Comparison of ENCODE assay signal across 26 mouse cellular contexts in the genomic region with DNA sequence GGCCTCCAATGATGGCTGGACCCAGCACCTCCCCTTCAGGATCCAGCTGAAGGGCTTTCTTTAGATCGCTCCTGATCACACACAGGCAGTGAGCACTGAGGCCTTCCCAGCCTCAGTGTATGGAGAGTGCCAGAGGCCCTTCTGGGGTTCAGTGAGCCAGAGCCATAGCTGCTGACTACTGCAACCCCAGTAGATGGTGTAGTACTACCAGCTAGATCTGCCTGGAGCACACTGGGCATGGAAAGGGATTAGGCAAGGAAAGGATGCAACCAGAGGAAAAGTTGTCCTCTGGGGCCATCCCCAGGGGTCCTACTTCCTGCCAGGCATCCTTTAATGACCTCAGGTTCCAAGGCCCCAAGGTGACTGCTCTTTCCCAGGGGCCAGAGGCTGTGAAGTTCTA. TPM values are rescaled to one million over a fixed set of nuclear protein-coding genes. Genes with fewer than 3 reads are reported as not detected.
DNase-seq lines count a peak whose midpoint lies in the region; ATAC-seq and TF ChIP-seq lines count a peak whose summit lies in the region.
"Had no signal": no experiment of that assay in that cellular context is flagged by ENCODE, and none has a peak within 500 bp of the region (broad histone marks: within the 10 kb centered on the region; RNA-seq: fewer than 3 reads in every experiment).

No protein-coding gene starts in this region.

- H3K4me1 ChIP-seq in hindbrain, embryonic 10.5 days (replicated peaks), result peaks cover 40% of the 10 kb centered on the region
- H3K4me1 ChIP-seq in hindbrain, embryonic 11.5 days (replicated peaks; ENCODE audit: control insufficient read depth, insufficient read depth, low read length), result no peaks in the 10 kb centered on the region; the same call in 1 of the 2 replicates

- H3K9me3 ChIP-seq in hindbrain, embryonic 10.5 days, result peaks cover 10% of the 10 kb centered on the region
- H3K9me3 ChIP-seq in hindbrain, embryonic 11.5 days (ENCODE audit: control insufficient read depth, low read length), result no peaks in the 10 kb centered on the region

- ATAC-seq in hindbrain, embryonic 11.5 days (ENCODE audit: low FRiP score), result no peak
- ATAC-seq in erythroblast, adult 5-6 weeks (replicated peaks; ENCODE audit: low FRiP score, poor library complexity, severe bottlenecking), result no peak

- H3K4me2 ChIP-seq in hindbrain, embryonic 11.5 days (replicated peaks; ENCODE audit: low read depth, low read length), result no peak overlapping the region
- H3K4me2 ChIP-seq: heart, embryonic 12.5 days; midbrain, embryonic 11.5 days; stomach, embryonic 15.5 days had no signal

- H3K4me3 ChIP-seq in hindbrain, embryonic 10.5 days, result no peak overlapping the region
- no peak overlapping the region for H3K4me3 ChIP-seq in hindbrain, embryonic 11.5 days (ENCODE audit: low read depth, low read length)
- H3K4me3 ChIP-seq in left cerebral cortex, adult 2 months, result no peak overlapping the region
- H3K4me3 ChIP-seq: embryonic facial prominence, embryonic 10.5 days; forebrain, embryonic 10.5 days; heart, embryonic 12.5 days; limb, embryonic 10.5 days; stomach, embryonic 15.5 days had no signal

- 0 out of 2 replicates have a peak overlapping the region, but pooled peaks have one; percentile 8 for H3K27ac ChIP-seq in hindbrain, embryonic 10.5 days
- H3K27ac ChIP-seq in hindbrain, embryonic 11.5 days (ENCODE audit: low read depth, low read length), result no peak overlapping the region
- H3K27ac ChIP-seq in left cerebral cortex, adult 2 months, result no peak overlapping the region
- H3K27ac ChIP-seq: embryonic facial prominence, embryonic 10.5 days; forebrain, embryonic 10.5 days; limb, embryonic 10.5 days; stomach, embryonic 15.5 days had no signal

- no peaks in the 10 kb centered on the region for H3K27me3 ChIP-seq in hindbrain, embryonic 10.5 days (ENCODE audit: insufficient read depth, poor library complexity, severe bottlenecking)
- no peaks in the 10 kb centered on the region for H3K27me3 ChIP-seq in hindbrain, embryonic 11.5 days (ENCODE audit: control insufficient read depth, insufficient read depth, low read length)
- H3K27me3 ChIP-seq: heart, embryonic 12.5 days; stomach, embryonic 15.5 days had no signal

- intact Hi-C loops in left cerebral cortex, adult 2 months (cut with DNase I), result no loop called here

- TF ChIP-seq CTCF in left cerebral cortex, adult 2 months (IDR thresholded peaks at IDR 0.05), result peak; percentile 40

- H3K9ac ChIP-seq in hindbrain, embryonic 11.5 days (ENCODE audit: low read depth, low read length), result no peak overlapping the region
- H3K9ac ChIP-seq: heart, embryonic 12.5 days; stomach, embryonic 15.5 days had no signal

- peak; percentile 39 for DNase-seq in adrenal gland, postnatal 14 days
- DNase-seq in adrenal gland, adult 18-20 months (ENCODE audit: low spot score in 2 of 2), result no peak
- DNase-seq in hindbrain, embryonic 10.5 days (ENCODE audit: low spot score), result no peak
- no peak for DNase-seq in hindbrain, embryonic 11.5 days (ENCODE audit: low spot score)
- no peak for DNase-seq in left cerebral cortex, adult 2 months (ENCODE audit: extremely low spot score in 1 of 2, low spot score in 2 of 2)
- DNase-seq in left cerebral cortex, adult 8-10 months (ENCODE audit: low spot score in 2 of 2), result no peak
- DNase-seq in adipocyte (ENCODE audit: low spot score), result peak; percentile 42
- DNase-seq: adrenal gland, postnatal 10 days; cerebellum, adult 9-11 months; heart, adult 11 months; heart, postnatal 14 days; kidney, adult 8-10 months; kidney, postnatal 4 days; liver; lung, postnatal 10 days; thymus, adult 18-20 months; thymus, postnatal 36 days had no signal

- H3K36me3 ChIP-seq in hindbrain, embryonic 10.5 days, result peaks cover 24% of the 10 kb centered on the region
- H3K36me3 ChIP-seq in hindbrain, embryonic 11.5 days (ENCODE audit: control insufficient read depth, insufficient read depth, low read length), result peaks cover 4% of the 10 kb centered on the region; the same call in 1 of the 2 replicates

- WGBS in hindbrain, embryonic 10.5 days, result 70% methylated on average over 1 of the region's 1 CpGs
- 78% methylated on average over 1 of the region's 1 CpGs for WGBS in hindbrain, embryonic 11.5 days

RNA-seq across cellular contexts. Expression of a gene that starts 1.7 kb away (rescaled TPM):
- 30.2 and 32.3 TPM in 2 replicates for total RNA-seq in adrenal gland, postnatal 14 days (2021)
- 10 to 100 TPM; 24.3 to 28.9 TPM for total RNA-seq in adrenal gland, adult 18-20 months (2021)
- polyA plus RNA-seq in hindbrain, embryonic 10.5 days (2016; fragmentation: Nextera tagmentation; extraction: Ambion mirVana), result 8.6 and 10.3 TPM in 2 replicates
- polyA plus RNA-seq in hindbrain, embryonic 11.5 days (2014; fragmentation: Nextera tagmentation; extraction: Ambion mirVana), result 16.7 and 22.7 TPM in 2 replicates
- 10 to 100 TPM; 22.2 to 23.2 TPM for total RNA-seq in left cerebral cortex, adult 2 months (2021)
- total RNA-seq in left cerebral cortex, adult 8-10 months (2022), result 10 to 100 TPM; 20.2 to 21.5 (median 20.9) TPM
- 6.3 and 7.9 TPM in 2 replicates for total RNA-seq in erythroblast, adult 5-6 weeks (2015; ENCODE audit: low replicate concordance)
- total RNA-seq in erythroblast, adult 5-6 weeks (2017; ENCODE audit: low replicate concordance), result 1.4 and 2.9 TPM in 2 replicates

RNA-seq across cellular contexts. Expression of a gene that starts 18.4 kb away (rescaled TPM):
- 103 and 113 TPM in 2 replicates for total RNA-seq in adrenal gland, postnatal 14 days (2021)
- 100 to 1,000 TPM; 123 to 132 TPM for total RNA-seq in adrenal gland, adult 18-20 months (2021)
- polyA plus RNA-seq in hindbrain, embryonic 10.5 days (2016; fragmentation: Nextera tagmentation; extraction: Ambion mirVana), result 115 and 125 TPM in 2 replicates
- 136 and 138 TPM in 2 replicates for polyA plus RNA-seq in hindbrain, embryonic 11.5 days (2014; fragmentation: Nextera tagmentation; extraction: Ambion mirVana)
- 10 to 100 TPM; 60.6 to 66.1 TPM for total RNA-seq in left cerebral cortex, adult 2 months (2021)
- total RNA-seq in left cerebral cortex, adult 8-10 months (2022), result 10 to 100 TPM; 70.0 to 79.5 (median 71.9) TPM
- 7.9 and 20.3 TPM in 2 replicates for total RNA-seq in erythroblast, adult 5-6 weeks (2015; ENCODE audit: low replicate concordance)
- total RNA-seq in erythroblast, adult 5-6 weeks (2017; ENCODE audit: low replicate concordance), result 7.9 and 8.3 TPM in 2 replicates

RNA-seq across cellular contexts. Expression of a gene that starts 42.8 kb away (rescaled TPM):
- 1.8 and 3.0 TPM in 2 replicates for total RNA-seq in adrenal gland, postnatal 14 days (2021)
- under 1 TPM; 0.48 to 0.56 TPM for total RNA-seq in adrenal gland, adult 18-20 months (2021)
- 19.3 and 25.9 TPM in 2 replicates for polyA plus RNA-seq in hindbrain, embryonic 10.5 days (2016; fragmentation: Nextera tagmentation; extraction: Ambion mirVana)
- polyA plus RNA-seq in hindbrain, embryonic 11.5 days (2014; fragmentation: Nextera tagmentation; extraction: Ambion mirVana), result 4.4 and 6.1 TPM in 2 replicates
- total RNA-seq in left cerebral cortex, adult 2 months (2021), result under 1 TPM; 0.54 to 0.63 TPM
- under 1 TPM; 0.25 to 0.60 (median 0.34) TPM for total RNA-seq in left cerebral cortex, adult 8-10 months (2022)
- 4.0 and 7.3 TPM in 2 replicates for total RNA-seq in erythroblast, adult 5-6 weeks (2015; ENCODE audit: low replicate concordance)
- 6.8 and 8.4 TPM in 2 replicates for total RNA-seq in erythroblast, adult 5-6 weeks (2017; ENCODE audit: low replicate concordance)
- total RNA-seq: monocyte, adult 5-6 weeks; neutrophil, adult 5-6 weeks had no signal

RNA-seq across cellular contexts. Expression of a gene that starts 57.1 kb away (rescaled TPM):
- total RNA-seq in adrenal gland, postnatal 14 days (2021), result 25.9 and 32.2 TPM in 2 replicates
- 10 to 100 TPM; 22.2 to 30.2 TPM for total RNA-seq in adrenal gland, adult 18-20 months (2021)
- polyA plus RNA-seq in hindbrain, embryonic 10.5 days (2016; fragmentation: Nextera tagmentation; extraction: Ambion mirVana), result 3.1 and 4.3 TPM in 2 replicates
- polyA plus RNA-seq in hindbrain, embryonic 11.5 days (2014; fragmentation: Nextera tagmentation; extraction: Ambion mirVana), result 1.7 and 2.5 TPM in 2 replicates
- 10 to 100 TPM; 69.3 to 77.9 TPM for total RNA-seq in left cerebral cortex, adult 2 months (2021)
- 10 to 100 TPM; 58.1 to 64.3 (median 61.1) TPM for total RNA-seq in left cerebral cortex, adult 8-10 months (2022)
- total RNA-seq in erythroblast, adult 5-6 weeks (2015; ENCODE audit: low replicate concordance), result 1.7 and 4.4 TPM in 2 replicates
- 2.1 and 7.8 TPM in 2 replicates for total RNA-seq in erythroblast, adult 5-6 weeks (2017; ENCODE audit: low replicate concordance)

Comparison
In these comparisons a context has a peak if more than half of its experiments do, and no peak if none do; other contexts are left out.
1. DNase-seq: peak in adrenal gland, postnatal 14 days (single experiment) and adipocyte (single experiment); none in adrenal gland, adult 18-20 months (0 of 2), hindbrain, embryonic 10.5 days (single experiment), hindbrain, embryonic 11.5 days (single experiment), left cerebral cortex, adult 2 months (0 of 2) and left cerebral cortex, adult 8-10 months (0 of 2).